Mouse (Mus musculus) T-cell, adult 2 months (primary cell): ENCODE data around the gene Rbbp4.

Source experiments
- DNase-seq: peaks from one replicate; pipeline ENCODE4 v3.0.0; 2022; ENCODE audit warnings: low spot score

The Rbbp4 gene

DNA sequence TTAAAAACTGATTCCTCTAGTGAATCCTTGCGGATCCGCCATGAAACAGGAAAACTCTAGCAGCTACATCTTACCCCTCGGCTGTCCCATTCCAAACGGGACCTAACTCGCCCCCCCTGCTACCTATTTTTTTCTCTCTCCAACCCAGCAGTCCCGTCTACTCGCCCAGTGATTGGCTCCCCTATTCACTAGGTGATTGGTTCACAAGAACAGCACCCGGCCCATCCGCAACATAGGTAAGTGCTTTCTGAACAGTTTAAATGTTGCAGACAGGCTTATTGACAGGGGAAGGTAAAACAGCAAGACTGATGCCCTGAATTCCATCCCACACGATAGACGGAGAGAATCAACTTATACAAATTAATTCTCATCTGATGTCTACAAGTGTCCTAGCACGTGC is 18.0 kb upstream of the Rbbp4 start:
- no peak for DNase-seq

- no peak for DNase-seq
These were observed 15.9 kb upstream of the Rbbp4 start for GRCm38 (mm10) chr4:129351111-129351510.

DNA sequence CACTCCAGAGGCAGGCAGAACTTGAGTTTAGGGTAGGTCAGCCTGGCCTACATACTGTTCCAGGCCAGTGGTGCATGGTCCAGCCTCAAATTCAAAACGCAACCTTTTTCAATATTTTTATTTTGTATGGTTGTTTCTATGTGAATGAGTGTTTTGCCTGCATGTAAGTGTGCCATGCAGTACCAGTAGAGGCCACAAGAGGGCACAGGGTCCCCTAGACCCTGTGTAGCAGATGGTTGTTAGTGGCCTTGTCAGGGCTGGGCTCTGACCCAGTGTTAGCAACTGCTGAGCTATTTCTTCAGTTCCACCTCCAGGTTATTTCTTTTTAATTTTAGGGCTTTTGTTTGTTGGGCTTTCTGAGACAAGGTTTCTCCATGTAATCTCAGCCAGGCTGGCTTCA is 15.5 kb upstream of the Rbbp4 start:
- DNase-seq = peak; percentile 60

GRCm38 (mm10) chr4:129346481-129347154 is 11.4 kb upstream of the Rbbp4 start:
- DNase-seq = no peak

- DNase-seq = no peak
These were observed 7.5 kb upstream of the Rbbp4 start for GRCm38 (mm10) chr4:129342705-129343104.

GRCm38 (mm10) chr4:129341888-129342287 is 6.7 kb upstream of the Rbbp4 start:
- DNase-seq = no peak

GRCm38 (mm10) chr4:129339743-129340142 is 4.6 kb upstream of the Rbbp4 start:
- DNase-seq = no peak

- DNase-seq = no peak
These were observed 1.1 kb upstream of the Rbbp4 start for GRCm38 (mm10) chr4:129336291-129336690.

- no peak for DNase-seq
These were observed 424 bp downstream of the Rbbp4 start for GRCm38 (mm10) chr4:129334677-129335215.

DNA sequence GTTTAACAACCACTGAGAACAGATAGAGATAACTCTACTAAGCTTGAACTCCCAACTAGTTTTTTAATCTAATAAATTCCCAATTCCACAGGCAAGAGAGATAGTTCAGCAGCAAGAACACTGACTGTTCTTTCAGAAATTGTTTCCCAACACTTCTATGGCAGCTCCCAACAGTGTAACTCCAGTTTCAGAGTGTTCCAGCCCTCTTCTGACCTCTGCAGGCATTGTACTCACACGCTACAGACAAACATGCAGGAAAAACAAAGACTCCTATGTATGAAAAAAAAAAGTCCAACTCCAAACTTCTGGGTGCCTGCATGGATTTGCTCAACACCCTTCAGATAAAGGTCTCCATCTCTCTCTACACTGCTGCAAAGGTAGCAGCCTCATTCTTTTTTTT is 2.3 kb downstream of the Rbbp4 start:
- DNase-seq = no peak

DNA sequence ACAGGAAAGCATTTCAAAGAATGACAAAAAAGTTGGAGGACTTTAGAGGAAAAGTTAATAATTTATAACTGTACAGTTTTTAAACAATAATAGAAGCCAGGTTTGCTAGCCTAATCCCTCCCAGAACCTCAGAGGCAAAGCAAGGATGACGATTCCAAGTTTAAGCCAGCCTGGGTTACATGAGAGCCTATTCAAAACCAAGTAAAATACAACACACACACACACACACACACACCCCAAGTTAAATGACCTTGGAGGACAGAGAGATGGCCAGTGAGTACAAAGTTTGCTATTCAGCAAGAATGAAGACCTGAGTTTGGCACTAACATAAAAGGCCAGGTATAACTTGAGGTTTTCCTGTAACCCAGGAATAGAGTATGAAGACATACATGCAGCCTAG is 9.0 kb downstream of the Rbbp4 start:
- DNase-seq = no peak

GRCm38 (mm10) chr4:129324756-129325155 is 10.4 kb downstream of the Rbbp4 start:
- no peak for DNase-seq

DNA sequence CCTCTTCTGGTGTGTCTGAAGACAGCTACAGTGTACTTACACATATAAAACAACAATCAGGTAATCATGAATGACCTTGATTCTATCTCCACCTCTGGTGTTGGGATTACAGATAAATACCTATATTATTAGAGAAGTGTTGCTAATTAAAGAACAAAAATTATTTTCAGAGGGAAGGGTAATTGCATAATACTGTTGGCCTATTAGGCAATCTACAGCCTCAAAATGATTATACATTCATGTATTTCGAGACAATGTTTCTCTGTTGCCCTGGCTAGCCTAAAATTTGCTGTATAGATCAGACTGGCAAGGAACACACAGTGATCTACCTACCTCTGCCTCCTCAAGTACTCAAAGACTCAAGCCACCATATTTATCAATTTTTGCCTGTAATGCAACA is 11.7 kb downstream of the Rbbp4 start:
- no peak for DNase-seq

DNA sequence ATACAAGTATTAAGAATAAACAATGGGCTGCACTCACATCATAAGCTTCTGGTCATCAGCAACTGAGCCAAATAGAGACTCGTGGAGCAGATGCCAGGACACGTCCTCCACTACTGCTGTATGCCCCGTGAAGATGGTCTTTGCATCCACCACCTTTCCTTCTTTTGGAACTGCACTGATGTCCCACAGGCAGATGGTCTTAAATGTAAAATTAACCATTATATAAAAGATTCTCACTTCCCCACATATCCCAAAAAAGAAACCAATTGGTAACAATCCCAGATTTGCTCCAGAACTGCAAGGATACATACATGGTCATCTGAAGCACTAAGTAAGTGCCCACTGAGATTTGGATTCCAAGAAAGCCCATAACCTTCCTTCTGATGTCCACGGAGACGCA is 13.1 kb downstream of the Rbbp4 start:
- DNase-seq = no peak

DNA sequence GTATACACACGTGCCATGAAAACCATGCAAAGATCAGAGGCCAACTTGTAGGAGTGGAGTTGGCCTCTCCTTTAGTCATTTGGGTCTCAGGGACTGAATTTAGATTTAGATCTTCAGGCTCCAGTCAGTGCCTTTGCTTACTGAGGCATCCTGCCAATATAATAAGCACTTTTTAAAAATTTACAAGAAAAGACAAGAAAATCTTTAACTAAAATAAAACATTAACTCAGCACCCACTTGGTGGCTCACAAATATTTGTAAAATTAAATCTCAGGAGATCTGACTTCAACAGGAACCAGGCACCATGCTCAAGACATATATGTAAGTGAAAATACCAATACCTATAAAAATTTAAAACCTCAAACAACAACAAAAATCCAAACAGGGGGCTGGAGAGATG is 14.3 kb downstream of the Rbbp4 start:
- no peak for DNase-seq

- no peak for DNase-seq
These were observed 21.3 kb downstream of the Rbbp4 start for GRCm38 (mm10) chr4:129313886-129314285.

GRCm38 (mm10) chr4:129307936-129308335 is 27.2 kb downstream of the Rbbp4 start:
- DNase-seq = no peak

DNA sequence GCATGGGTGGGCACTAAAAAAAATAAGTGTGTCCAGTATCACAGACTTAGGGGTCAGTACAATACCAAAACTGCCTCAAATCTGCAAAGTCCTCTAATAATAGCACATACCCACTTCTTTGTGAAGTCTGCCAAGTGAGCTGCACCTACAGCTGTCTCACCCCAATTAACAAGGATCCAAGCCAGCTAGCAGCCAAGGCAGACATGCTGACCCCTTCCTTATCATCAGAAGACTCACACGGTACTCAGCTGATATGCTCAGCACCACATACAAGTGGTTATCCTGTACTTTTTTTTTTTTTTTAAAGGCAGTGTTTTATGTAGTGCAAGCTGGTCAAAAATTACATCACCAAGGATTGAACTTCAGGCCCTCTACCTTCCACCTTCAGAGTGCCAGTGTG is 30.9 kb downstream of the Rbbp4 start:
- DNase-seq = no peak

GRCm38 (mm10) chr4:129303816-129304215 is 31.4 kb downstream of the Rbbp4 start:
- DNase-seq = no peak

GRCm38 (mm10) chr4:129303401-129303800 is 31.8 kb downstream of the Rbbp4 start:
- no peak for DNase-seq

DNA sequence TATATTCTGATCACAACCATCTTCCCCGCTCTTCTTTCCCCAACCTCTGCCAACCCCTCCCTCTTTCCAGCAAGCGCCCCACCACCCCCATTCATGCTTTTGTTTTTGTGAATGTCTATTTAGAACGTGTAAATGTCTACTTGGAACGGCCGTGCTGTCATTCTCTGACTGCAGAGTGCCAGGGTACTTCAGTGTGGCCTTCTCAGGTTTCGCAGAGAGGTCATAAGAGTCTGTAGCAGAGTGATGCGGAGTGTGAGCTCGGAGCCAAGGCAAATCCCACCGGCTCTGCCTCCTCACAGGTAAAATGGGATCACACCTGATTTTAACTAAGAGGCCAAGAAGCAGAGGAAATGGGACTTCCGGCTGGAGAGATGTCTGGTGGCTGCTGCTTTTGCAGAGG is 36.0 kb downstream of the Rbbp4 start:
- DNase-seq = no peak

DNA sequence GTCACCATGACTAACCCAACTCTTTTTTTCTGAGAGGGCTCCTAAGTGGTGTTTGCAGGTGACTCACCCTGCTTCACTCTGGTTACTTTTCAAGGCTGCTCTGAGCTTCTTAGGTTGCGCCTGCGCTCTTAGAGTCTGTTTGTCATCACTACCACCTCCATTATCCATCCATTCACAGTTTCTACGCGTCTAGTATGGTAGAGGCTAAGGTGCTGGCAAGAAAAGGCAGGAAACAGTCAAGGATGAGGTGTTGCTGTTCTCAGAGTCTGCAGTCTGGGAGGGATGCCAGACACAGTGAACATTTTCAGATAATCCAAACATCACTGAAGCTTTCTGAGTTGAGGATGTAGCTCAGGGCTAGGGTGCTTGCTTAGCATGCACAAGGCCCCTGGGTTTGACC is 37.4 kb downstream of the Rbbp4 start:
- DNase-seq = no peak

- DNase-seq = no peak
These were observed 39.1 kb downstream of the Rbbp4 start for GRCm38 (mm10) chr4:129296066-129296465.

GRCm38 (mm10) chr4:129295188-129295587 is 40.0 kb downstream of the Rbbp4 start:
- DNase-seq = no peak
